Mouse (Mus musculus): Measurements from ENCODE around the gene 4930522L14Rik. TPM values are rescaled to one million over a fixed set of nuclear protein-coding genes. Genes with fewer than 3 reads are reported as not detected.
A peak's percentile ranks its signal among the peaks of the same experiment; 100 is the strongest.
"Not testable (repeated sequence)": the region's sequence is repeated elsewhere in the genome, so short reads cannot be mapped to it uniquely, and the experiment has no call there.

The 4930522L14Rik gene
- polyA plus RNA-seq (2016; fragmentation: Nextera tagmentation; extraction: Ambion mirVana) = 9.4 and 10.2 TPM in 2 replicates

GRCm38 (mm10) chr5:109751391-109752071 lies at the start of gene 4930522L14Rik:
4930522L14Rik (minus strand) TSS chr5:109751886.
- peak; percentile 62 for DNase-seq (ENCODE audit: low spot score)
- not testable (repeated sequence) for H3K9me3 ChIP-seq (replicated peaks); H3K27me3 ChIP-seq (ENCODE audit: low read depth, poor library complexity, severe bottlenecking); H3K36me3 ChIP-seq; H3K4me1 ChIP-seq
- WGBS = under 1% methylated on average over 25 of the region's 25 CpGs
- peak within 1 kb of the TSS; percentile 84 for H3K27ac ChIP-seq (replicated peaks)
- peak within 1 kb of the TSS; percentile 66 for H3K4me3 ChIP-seq

GRCm38 (mm10) chr5:109801466-109801865 lies 49.8 kb upstream of the 4930522L14Rik start:
- not testable (repeated sequence) for H3K4me3 ChIP-seq; H3K4me1 ChIP-seq; H3K27ac ChIP-seq (replicated peaks); DNase-seq (ENCODE audit: low spot score); H3K36me3 ChIP-seq; H3K27me3 ChIP-seq (ENCODE audit: low read depth, poor library complexity, severe bottlenecking)
- peaks cover 12% of the 10 kb centered on the region; the same call in 1 of the 2 replicates for H3K9me3 ChIP-seq (replicated peaks)

DNA sequence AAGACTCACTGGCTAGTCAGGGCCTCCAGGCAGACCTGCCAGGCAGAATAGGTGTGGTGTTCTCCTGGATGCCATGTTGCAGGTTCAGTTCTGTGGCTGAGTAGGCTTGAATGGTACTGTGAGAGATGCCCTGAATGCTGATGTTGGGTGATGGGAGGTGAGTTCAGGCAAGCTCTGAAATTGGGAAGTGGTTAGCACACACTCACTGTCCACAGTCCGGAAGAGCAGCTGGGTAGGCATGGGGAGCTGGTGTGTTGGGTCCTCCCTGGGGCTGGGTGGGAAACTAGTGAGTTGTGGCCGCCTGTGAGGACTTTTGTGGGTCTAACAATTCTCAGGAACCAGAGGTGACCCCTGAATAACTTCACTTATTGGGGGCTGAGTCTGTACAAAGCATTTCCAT lies 48.3 kb upstream of the 4930522L14Rik start:
- H3K36me3 ChIP-seq; H3K27ac ChIP-seq (replicated peaks); H3K4me3 ChIP-seq; H3K4me1 ChIP-seq; H3K27me3 ChIP-seq (ENCODE audit: low read depth, poor library complexity, severe bottlenecking); H3K9me3 ChIP-seq (replicated peaks); DNase-seq (ENCODE audit: low spot score): not testable (repeated sequence)
- WGBS = 77% methylated on average over 2 of the region's 2 CpGs

DNA sequence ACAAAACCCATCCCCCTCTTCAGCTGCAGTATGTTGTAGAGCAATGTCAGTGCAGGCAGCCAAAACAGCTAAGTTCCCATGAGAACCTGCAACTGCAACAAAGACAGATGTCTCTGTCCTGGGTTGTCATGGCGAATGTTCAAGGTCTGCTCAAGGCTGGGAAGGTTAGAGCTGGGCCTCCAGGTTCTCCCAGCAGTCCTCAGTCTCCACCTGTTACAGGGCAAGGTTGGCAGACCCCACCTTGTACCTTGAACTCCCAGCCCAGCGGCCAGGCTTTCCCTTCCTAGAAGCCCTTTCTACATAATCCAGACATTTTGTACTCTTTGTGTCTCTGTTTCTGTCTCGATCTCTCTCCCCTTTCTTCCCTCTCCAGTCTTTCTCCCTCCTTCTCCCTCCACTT lies 45.3 kb upstream of the 4930522L14Rik start:
- DNase-seq (ENCODE audit: low spot score); H3K27ac ChIP-seq (replicated peaks); H3K4me1 ChIP-seq; H3K9me3 ChIP-seq (replicated peaks); H3K4me3 ChIP-seq; H3K36me3 ChIP-seq; H3K27me3 ChIP-seq (ENCODE audit: low read depth, poor library complexity, severe bottlenecking): not testable (repeated sequence)
- 96% methylated on average over 3 of the region's 3 CpGs for WGBS

- H3K27ac ChIP-seq (replicated peaks) = peak overlapping the region; percentile 83
- not testable (repeated sequence) for H3K36me3 ChIP-seq
These were observed 44.4 kb upstream of the 4930522L14Rik start for GRCm38 (mm10) chr5:109795967-109796652.

DNA sequence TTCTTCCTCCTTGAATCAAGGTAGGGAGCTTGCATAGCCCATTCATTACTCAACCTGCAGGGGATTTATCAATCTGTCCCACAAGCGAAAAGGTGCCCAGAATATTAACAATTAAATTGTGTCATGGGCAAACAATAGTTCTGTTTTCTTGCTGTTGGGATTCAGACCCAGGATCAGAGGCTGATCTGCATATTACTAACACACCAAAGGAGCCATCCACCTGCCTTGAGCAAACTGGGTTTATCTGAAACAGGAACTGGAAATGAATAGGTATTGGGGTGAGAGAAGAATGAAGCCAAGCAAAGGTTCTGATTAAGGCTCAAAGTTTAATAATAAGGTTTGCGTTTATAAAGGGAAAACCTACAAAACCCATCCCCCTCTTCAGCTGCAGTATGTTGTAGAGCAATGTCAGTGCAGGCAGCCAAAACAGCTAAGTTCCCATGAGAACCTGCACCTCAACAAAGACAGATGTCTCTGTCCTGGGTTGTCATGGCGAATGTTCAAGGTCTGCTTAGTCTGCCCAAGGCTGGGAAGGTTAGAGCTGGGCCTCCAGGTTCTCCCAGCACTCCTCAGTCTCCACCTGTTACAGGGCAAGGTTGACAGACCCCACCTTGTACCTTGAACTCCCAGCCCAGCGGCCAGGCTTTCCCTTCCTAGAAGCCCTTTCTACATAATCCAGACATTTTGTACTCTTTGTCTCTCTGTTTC lies 541 bp upstream of the 4930522L14Rik start:
- Histone ChIP-seq H3K27ac (replicated peaks) (peak overlapping the region; percentile 61; the same call in 1 of the 2 replicates), H3K4me3 (peak overlapping the region; percentile 66)
- not testable (repeated sequence) for H3K9me3 ChIP-seq (replicated peaks); H3K36me3 ChIP-seq; H3K27me3 ChIP-seq (ENCODE audit: low read depth, poor library complexity, severe bottlenecking); DNase-seq (ENCODE audit: low spot score); H3K4me1 ChIP-seq
- 55% methylated on average over 4 of the region's 4 CpGs for WGBS

More at GRCm38 (mm10) chr5:109795967-109796652, 44.4 kb upstream of the 4930522L14Rik start:
- H3K9me3 ChIP-seq (replicated peaks); H3K27me3 ChIP-seq (ENCODE audit: low read depth, poor library complexity, severe bottlenecking); H3K4me1 ChIP-seq: not testable (repeated sequence)
- 1% methylated on average over 25 of the region's 25 CpGs for WGBS
- H3K4me3 ChIP-seq = peak overlapping the region; percentile 67
- DNase-seq (ENCODE audit: low spot score) = peak; percentile 57

GRCm38 (mm10) chr5:109745081-109745480 lies 6.6 kb downstream of the 4930522L14Rik start:
- not testable (repeated sequence) for H3K27me3 ChIP-seq (ENCODE audit: low read depth, poor library complexity, severe bottlenecking); H3K36me3 ChIP-seq; H3K4me1 ChIP-seq; H3K4me3 ChIP-seq; H3K27ac ChIP-seq (replicated peaks); DNase-seq (ENCODE audit: low spot score)
- peaks cover 43% of the 10 kb centered on the region for H3K9me3 ChIP-seq (replicated peaks)
- WGBS = 91% methylated on average over 1 of the region's 1 CpGs

- WGBS = 84% methylated on average over 3 of the region's 3 CpGs
- not testable (repeated sequence) for DNase-seq (ENCODE audit: low spot score)
These were observed 34.3 kb downstream of the 4930522L14Rik start for GRCm38 (mm10) chr5:109717341-109717740.

DNA sequence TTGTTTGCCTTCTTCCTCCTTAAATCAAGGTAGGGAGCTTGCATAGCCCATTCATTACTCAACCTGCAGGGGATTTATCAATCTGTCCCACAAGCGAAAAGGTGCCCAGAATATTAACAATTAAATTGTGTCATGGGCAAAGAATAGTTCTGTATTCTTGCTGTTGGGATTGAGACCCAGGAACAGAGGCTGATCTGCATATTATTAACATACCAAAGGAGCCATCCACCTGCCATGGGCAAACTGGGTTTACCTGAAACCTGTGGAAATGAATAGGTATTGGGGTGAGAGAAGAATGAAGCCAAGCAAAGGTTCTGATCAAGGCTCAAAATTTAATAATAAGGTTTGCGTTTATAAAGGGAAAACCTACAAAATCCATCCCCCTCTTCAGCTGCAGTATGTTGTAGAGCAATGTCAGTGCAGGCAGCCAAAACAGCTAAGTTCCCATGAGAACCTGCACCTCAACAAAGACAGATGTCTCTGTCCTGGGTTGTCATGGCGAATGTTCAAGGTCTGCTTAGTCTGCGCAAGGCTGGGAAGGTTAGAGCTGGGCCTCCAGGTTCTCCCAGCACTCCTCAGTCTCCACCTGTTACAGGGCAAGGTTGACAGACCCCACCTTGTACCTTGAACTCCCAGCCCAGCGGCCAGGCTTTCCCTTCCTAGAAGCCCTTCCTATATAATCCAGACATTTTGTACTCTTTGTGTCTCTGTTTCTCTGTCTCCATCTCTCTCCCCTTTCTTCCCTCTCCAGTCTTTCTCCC lies 60.3 kb downstream of the 4930522L14Rik start:
- WGBS = 55% methylated on average over 5 of the region's 5 CpGs
- H3K27me3 ChIP-seq (ENCODE audit: low read depth, poor library complexity, severe bottlenecking); H3K36me3 ChIP-seq; H3K4me1 ChIP-seq; DNase-seq (ENCODE audit: low spot score); H3K9me3 ChIP-seq (replicated peaks): not testable (repeated sequence)
- Histone ChIP-seq H3K27ac (replicated peaks) (peak overlapping the region; percentile 88), H3K4me3 (peak overlapping the region; percentile 71)

More at GRCm38 (mm10) chr5:109717341-109717740, 34.3 kb downstream of the 4930522L14Rik start:
- H3K4me1 ChIP-seq; H3K36me3 ChIP-seq; H3K4me3 ChIP-seq; H3K27ac ChIP-seq (replicated peaks); H3K27me3 ChIP-seq (ENCODE audit: low read depth, poor library complexity, severe bottlenecking); H3K9me3 ChIP-seq (replicated peaks): not testable (repeated sequence)

- H3K4me1 ChIP-seq; H3K27me3 ChIP-seq (ENCODE audit: low read depth, poor library complexity, severe bottlenecking); H3K9me3 ChIP-seq (replicated peaks); H3K36me3 ChIP-seq: not testable (repeated sequence)
- DNase-seq (ENCODE audit: low spot score) = peak; percentile 84
- H3K4me3 ChIP-seq = peak within 1 kb of the TSS; percentile 71
- WGBS = under 1% methylated on average over 24 of the region's 26 CpGs
- H3K27ac ChIP-seq (replicated peaks) = peak within 1 kb of the TSS; percentile 88
These were observed 61.0 kb downstream of the 4930522L14Rik start, which contains the start of gene 5430403G16Rik for GRCm38 (mm10) chr5:109690537-109691201. 5430403G16Rik (minus strand) TSS chr5:109691041.
